ENCODE assay signal across 9 mouse cellular contexts in genomic region chr14:32597232-32598231, GRCm38 (mm10). TPM values are rescaled to one million over a fixed set of nuclear protein-coding genes. Genes with fewer than 3 reads are reported as not detected.
DNase-seq lines count a peak whose midpoint lies in the region; ATAC-seq and TF ChIP-seq lines count a peak whose summit lies in the region.
"Had no signal": no experiment of that assay in that cellular context is flagged by ENCODE, and none has a peak within 500 bp of the region (broad histone marks: within the 10 kb centered on the region; RNA-seq: fewer than 3 reads in every experiment).

No protein-coding gene starts in this region.

- ATAC-seq in granulocyte monocyte progenitor cell, adult 5-6 weeks (replicated peaks; ENCODE audit: poor library complexity, severe bottlenecking) = peak; percentile 93

- TF ChIP-seq POLR2A in lung, adult 2 months (IDR thresholded peaks at IDR 0.05; ENCODE audit: borderline replicate concordance, extremely low read depth, low read depth, low read length) = no peak
- no peak for TF ChIP-seq POLR2A in olfactory bulb, adult 2 months (IDR thresholded peaks at IDR 0.05; ENCODE audit: insufficient read depth, low read depth, low read length)

- no peak for TF ChIP-seq CTCF in lung, adult 2 months (IDR thresholded peaks at IDR 0.05; ENCODE audit: insufficient read depth, low read length)
- no peak for TF ChIP-seq CTCF in olfactory bulb, adult 2 months (IDR thresholded peaks at IDR 0.05; ENCODE audit: insufficient read depth, low read depth, low read length)

- H3K4me1 ChIP-seq in lung, adult 2 months (ENCODE audit: control insufficient read depth, insufficient read depth, low read length) = no peaks in the 10 kb centered on the region
- peaks cover 22% of the 10 kb centered on the region for H3K4me1 ChIP-seq in olfactory bulb, adult 2 months (ENCODE audit: control insufficient read depth, insufficient read depth, low read length)

- H3K4me3 ChIP-seq in lung, adult 2 months (replicated peaks; ENCODE audit: extremely low read depth, low read depth, low read length) = no peak overlapping the region
- peak overlapping the region; percentile 30 for H3K4me3 ChIP-seq in olfactory bulb, adult 2 months (ENCODE audit: insufficient read depth, low read depth, low read length)

- WGBS in lung, adult 2 months = 2% methylated on average over 78 of the region's 78 CpGs
- WGBS in olfactory bulb, adult 2 months = under 1% methylated on average over 78 of the region's 78 CpGs

- H3K27ac ChIP-seq in olfactory bulb, adult 2 months (ENCODE audit: insufficient read depth, low read depth, low read length) = no peak overlapping the region

- DNase-seq in cerebellum, postnatal 25 days = peak; percentile 50 to 59
- no peak for DNase-seq in cerebellum, adult 9-10 months
- peak; percentile 44 for DNase-seq in c-Kit-positive CD71-positive TER-119-positive erythroid progenitor cells, embryonic 14.5 days (ENCODE audit: low spot score)
- DNase-seq in kidney, adult 8-10 months = peak; percentile 14 to 64
- peak; percentile 33 for DNase-seq in lung, adult 2 months
- DNase-seq in thymus, postnatal 36 days = peak; percentile 37 to 50

RNA-seq across cellular contexts. Expression of gene Prrxl1, which starts 1.7 kb away (rescaled TPM):
- not detected in 2 replicates for total RNA-seq in granulocyte monocyte progenitor cell, adult 5-6 weeks (2014; fragmentation: Nextera tagmentation)
- total RNA-seq in granulocyte monocyte progenitor cell, adult 5-6 weeks (2017) = not detected in 2 replicates
- polyA plus RNA-seq in lung, adult 2 months (2012; rRNA removed) = not detected in 2 replicates
- not detected in 2 replicates for polyA plus RNA-seq in olfactory bulb, adult 2 months (2012; ENCODE audit: insufficient read depth, insufficient read length, low replicate concordance, missing spikeins)
- total RNA-seq: liver, adult 2 months had no signal
- polyA plus RNA-seq: liver, adult 2 months had no signal
